Mouse (Mus musculus): ENCODE measurements around the gene H2al1n.
"Not testable (repeated sequence)": the region's sequence is repeated elsewhere in the genome, so short reads cannot be mapped to it uniquely, and the experiment has no call there.

Gene H2al1n

GRCm38 (mm10) chrX:14210848-14211247 is at the start of gene H2al1n:
TSS of gene H2al1n (plus strand) at chrX:14211148.
- not testable (repeated sequence) for DNase-seq (ENCODE audit: low spot score)

GRCm38 (mm10) chrX:14199284-14199683 is 11.7 kb upstream of the H2al1n start:
- DNase-seq (ENCODE audit: low spot score): no peak

- no peak for DNase-seq (ENCODE audit: low spot score)
Measured at GRCm38 (mm10) chrX:14206112-14206875, 4.7 kb upstream of the H2al1n start.

- no peak for DNase-seq (ENCODE audit: low spot score)
Measured at GRCm38 (mm10) chrX:14229218-14229617, 18.3 kb downstream of the H2al1n start.

GRCm38 (mm10) chrX:14259597-14260239 is 48.8 kb downstream of the H2al1n start:
- no peak for DNase-seq (ENCODE audit: low spot score)

All from urinary bladder, postnatal 10 days (tissue).